ENCODE assay signal across 20 mouse cellular contexts in genomic region chr6:113102541-113102940, GRCm38 (mm10).
"Had no signal": no experiment of that assay in that cellular context is flagged by ENCODE, and none has a peak within 500 bp of the region (broad histone marks: within the 10 kb centered on the region; RNA-seq: fewer than 3 reads in every experiment).

No protein-coding gene starts in this region.

- H3K4me3 ChIP-seq: liver, embryonic 13.5 days; liver, embryonic 15.5 days; lung, embryonic 15.5 days; megakaryocyte, embryonic 14.5 days; midbrain, embryonic 13.5 days; midbrain, embryonic 15.5 days; neural tube, embryonic 13.5 days; neural tube, embryonic 15.5 days; stomach, embryonic 15.5 days had no signal

- H3K27ac ChIP-seq: liver, embryonic 13.5 days; liver, embryonic 15.5 days; lung, embryonic 15.5 days; macrophage; midbrain, embryonic 13.5 days; midbrain, embryonic 15.5 days; neural tube, embryonic 13.5 days; neural tube, embryonic 15.5 days; stomach, embryonic 15.5 days; stomach, postnatal 0 days had no signal

- DNase-seq: liver, embryonic 13.5 days; liver, postnatal 0 days; lung, adult 2 months; retina, postnatal 1 day; right cerebral cortex, adult 18-20 months; right cerebral cortex, postnatal 25 days; right cerebral cortex, postnatal 4 days; spleen, adult 18-20 months; thymus, adult 2 months; thymus, postnatal 25 days had no signal

- H3K27me3 ChIP-seq: liver, embryonic 13.5 days; liver, embryonic 15.5 days; lung, embryonic 15.5 days; megakaryocyte, embryonic 14.5 days; midbrain, embryonic 13.5 days; midbrain, embryonic 15.5 days; neural tube, embryonic 13.5 days; neural tube, embryonic 15.5 days; stomach, embryonic 15.5 days had no signal

- H3K36me3 ChIP-seq: midbrain, embryonic 15.5 days had no signal
